Mouse (Mus musculus): Measurements from ENCODE around the gene Ngly1.
"Not testable (repeated sequence)": the region's sequence is repeated elsewhere in the genome, so short reads cannot be mapped to it uniquely, and the experiment has no call there.

The Ngly1 gene

GRCm38 (mm10) chr14:16260541-16260940, 11.5 kb downstream of the Ngly1 start:
- no peak for DNase-seq (ENCODE audit: low spot score)

GRCm38 (mm10) chr14:16261869-16262268, 12.8 kb downstream of the Ngly1 start:
- DNase-seq (ENCODE audit: low spot score), result no peak

DNA sequence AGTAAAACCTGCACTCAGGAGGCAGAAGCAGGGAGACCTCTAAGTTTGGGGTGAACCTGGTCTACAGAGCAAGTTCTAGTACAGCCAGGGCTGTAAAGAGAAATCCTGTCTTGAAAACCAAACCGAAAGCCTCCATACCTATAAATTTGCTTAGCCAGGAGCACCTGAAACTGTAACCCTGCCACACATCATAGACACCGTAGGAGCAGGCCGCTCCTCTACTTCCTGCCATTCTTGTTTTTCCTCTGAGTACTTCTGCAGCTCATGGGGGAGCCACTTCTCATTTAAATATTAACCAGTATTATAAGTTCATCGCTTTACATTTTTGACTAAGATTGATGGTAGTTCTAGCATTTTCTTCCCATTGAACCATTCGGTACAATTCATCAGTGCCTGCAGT, 17.9 kb downstream of the Ngly1 start:
- no peak for DNase-seq (ENCODE audit: low spot score)

- DNase-seq (ENCODE audit: low spot score), result no peak
These were observed 20.7 kb downstream of the Ngly1 start for GRCm38 (mm10) chr14:16269776-16270175.

- DNase-seq (ENCODE audit: low spot score), result no peak
These were observed 24.6 kb downstream of the Ngly1 start for GRCm38 (mm10) chr14:16273677-16274076.

DNA sequence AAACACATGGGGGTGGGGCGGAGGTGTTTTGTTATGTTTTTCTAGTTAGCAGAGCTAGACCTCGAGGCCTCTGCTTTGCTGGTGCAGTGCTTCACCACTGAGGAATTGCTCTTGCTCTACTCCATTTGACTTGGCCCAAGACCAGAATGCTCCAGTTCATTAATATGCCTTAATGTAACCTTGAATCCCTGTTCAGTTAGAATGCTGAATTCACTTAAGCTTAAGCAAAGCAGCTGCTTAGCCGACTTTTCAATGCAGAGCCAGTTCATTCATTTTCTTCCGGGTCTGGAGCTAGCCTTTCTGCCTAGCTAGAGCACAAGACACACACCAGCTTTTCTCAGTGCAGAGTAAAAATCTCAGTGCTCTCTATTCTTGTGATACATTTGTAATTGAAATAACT, 30.1 kb downstream of the Ngly1 start:
- no peak for DNase-seq (ENCODE audit: low spot score)

GRCm38 (mm10) chr14:16283966-16284365, 34.9 kb downstream of the Ngly1 start:
- DNase-seq (ENCODE audit: low spot score), result no peak

GRCm38 (mm10) chr14:16292371-16292770, 43.3 kb downstream of the Ngly1 start:
- no peak for DNase-seq (ENCODE audit: low spot score)

- no peak for DNase-seq (ENCODE audit: low spot score)
These were observed 43.9 kb downstream of the Ngly1 start for GRCm38 (mm10) chr14:16293015-16293414.

- DNase-seq (ENCODE audit: low spot score), result no peak
These were observed 44.8 kb downstream of the Ngly1 start for GRCm38 (mm10) chr14:16293921-16294320.

DNA sequence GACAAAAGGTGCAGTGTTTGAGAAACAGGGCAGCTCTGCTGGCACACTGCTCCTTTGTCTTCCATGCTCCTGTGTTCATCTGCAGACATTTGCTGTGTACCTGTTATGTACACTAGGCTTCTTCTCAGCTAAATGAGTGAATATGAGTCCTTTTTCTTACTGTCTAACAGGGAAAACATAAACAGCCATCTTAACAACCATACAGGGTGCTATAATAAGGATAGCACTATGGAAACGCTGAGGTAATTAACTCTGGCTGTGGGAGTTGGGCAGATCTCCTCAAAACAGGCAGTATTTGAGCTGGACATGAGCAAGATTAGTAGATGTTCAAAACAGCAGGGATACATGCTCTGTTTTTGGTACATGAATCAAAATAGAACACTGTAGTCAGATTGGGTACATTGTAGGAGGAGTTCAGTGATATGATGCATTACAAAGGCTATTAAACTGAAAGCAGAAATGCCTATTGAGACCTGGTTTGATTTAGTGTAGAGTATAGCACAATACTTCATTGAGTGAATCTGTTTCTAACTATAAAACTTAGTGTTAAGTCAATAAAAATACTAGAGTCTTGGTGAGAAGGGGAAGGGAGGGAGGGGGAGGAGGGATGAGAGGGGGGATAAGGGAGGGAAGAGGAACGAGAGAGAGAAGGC, 47.9 kb downstream of the Ngly1 start:
- DNase-seq (ENCODE audit: low spot score), result no peak

DNA sequence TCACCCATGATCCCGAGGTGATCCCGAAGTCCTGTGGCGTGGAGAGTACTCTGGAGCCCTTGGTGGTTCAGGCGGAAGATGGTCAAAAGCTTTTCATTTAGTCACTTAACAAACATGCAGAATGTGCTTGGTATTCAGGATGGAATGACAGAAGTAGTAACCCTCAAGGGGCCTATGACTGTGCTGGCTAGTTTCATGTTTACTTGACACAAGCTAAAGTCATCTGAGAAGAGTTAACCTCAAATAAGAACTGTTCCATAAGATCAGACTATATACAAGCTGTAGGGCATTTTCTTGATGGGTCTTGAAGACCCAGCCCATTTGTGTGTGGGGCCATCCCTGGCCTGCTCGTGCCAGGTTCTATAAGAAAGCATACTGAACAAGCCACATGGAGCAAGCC, 52.7 kb downstream of the Ngly1 start:
- no peak for DNase-seq (ENCODE audit: low spot score)

GRCm38 (mm10) chr14:16302688-16303087, 53.6 kb downstream of the Ngly1 start:
- DNase-seq (ENCODE audit: low spot score), result no peak

DNA sequence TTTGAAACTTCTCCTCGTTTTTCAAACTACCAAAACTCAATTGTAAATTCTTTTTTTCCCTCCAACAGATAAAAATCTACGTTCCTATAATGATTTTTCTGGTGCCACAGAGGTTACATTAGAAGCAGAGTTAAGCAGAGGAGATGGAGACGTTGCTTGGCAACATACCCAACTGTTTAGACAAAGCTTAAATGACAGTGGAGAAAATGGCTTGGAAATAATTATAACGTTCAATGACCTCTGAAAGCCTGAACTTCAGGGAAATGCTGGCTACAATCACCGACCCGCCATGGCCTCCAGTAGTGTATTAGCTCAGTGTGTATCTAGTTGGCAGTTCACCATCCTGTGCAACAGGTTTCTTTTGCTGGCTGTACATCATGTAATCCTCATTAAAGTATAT, 61.7 kb downstream of the Ngly1 start:
- no peak for DNase-seq (ENCODE audit: low spot score)

DNA sequence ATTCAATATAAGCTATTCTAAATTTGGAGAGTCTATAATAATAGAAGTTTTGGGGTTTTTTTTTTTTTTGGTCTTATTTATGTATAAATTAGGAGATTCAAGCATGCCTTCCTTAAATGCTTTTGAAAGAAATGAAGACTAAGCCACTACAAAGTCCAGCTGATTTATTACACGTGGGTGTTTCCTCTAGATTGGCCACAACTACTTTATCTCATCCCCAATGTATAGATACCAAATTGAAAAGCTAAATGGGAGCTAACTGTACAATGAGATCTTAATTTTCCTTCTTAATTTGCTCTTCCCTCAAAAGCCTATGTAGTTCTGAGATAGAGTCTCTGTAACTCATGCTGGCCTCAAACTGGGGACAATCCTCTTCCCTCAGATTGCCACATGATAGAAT, 63.5 kb downstream of the Ngly1 start:
- no peak for DNase-seq (ENCODE audit: low spot score)

- not testable (repeated sequence) for DNase-seq (ENCODE audit: low spot score)
These were observed 64.0 kb downstream of the Ngly1 start for GRCm38 (mm10) chr14:16313073-16313472.

GRCm38 (mm10) chr14:16313936-16314521, 64.9 kb downstream of the Ngly1 start:
- no peak for DNase-seq (ENCODE audit: low spot score)

- no peak for DNase-seq (ENCODE audit: low spot score)
These were observed 65.8 kb downstream of the Ngly1 start for GRCm38 (mm10) chr14:16314842-16315241.

GRCm38 (mm10) chr14:16316715-16317114, 67.6 kb downstream of the Ngly1 start:
- DNase-seq (ENCODE audit: low spot score), result no peak

DNA sequence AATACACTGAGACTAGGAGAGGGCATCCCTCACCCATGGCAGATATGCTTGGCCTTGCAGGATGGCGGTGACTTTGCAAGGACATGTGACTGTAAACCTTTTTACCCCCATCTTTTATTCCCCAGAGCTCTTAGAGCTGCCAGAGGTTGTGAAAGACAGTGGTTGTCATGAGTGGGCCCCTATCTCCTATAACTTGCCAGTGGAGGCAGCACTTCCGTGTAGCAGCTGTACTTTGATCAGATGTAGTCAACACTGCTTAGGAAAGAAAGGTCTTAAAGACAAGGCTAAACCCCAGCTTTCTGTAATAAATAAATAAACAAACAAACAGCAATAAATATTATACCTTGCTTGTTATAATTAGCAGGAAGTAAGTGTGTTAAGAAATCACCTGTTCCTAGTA, 70.7 kb downstream of the Ngly1 start:
- DNase-seq (ENCODE audit: low spot score), result no peak

GRCm38 (mm10) chr14:16324394-16324793, 75.3 kb downstream of the Ngly1 start:
- no peak for DNase-seq (ENCODE audit: low spot score)

DNA sequence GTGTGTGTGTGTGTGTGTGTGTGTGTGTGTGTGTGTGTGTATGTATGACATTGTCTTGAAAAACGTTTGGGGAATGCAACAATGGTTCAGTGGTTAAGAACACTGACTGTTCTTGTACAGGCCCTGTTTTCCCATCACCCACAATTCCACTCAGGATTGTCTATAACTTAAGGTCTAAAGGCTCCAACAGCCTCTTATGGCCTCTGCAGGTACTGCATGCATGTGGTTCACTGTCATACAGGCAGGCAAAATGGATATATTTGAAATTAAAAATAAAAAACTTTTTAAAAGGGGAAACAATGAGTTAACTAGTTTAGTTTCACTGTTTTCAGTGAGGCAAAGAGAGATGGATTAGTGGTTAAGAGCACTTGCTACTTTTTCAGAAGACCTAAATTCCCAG, 76.1 kb downstream of the Ngly1 start:
- DNase-seq (ENCODE audit: low spot score), result no peak

- no peak for DNase-seq (ENCODE audit: low spot score)
These were observed 79.5 kb downstream of the Ngly1 start for GRCm38 (mm10) chr14:16328531-16328930.

- no peak for DNase-seq (ENCODE audit: low spot score)
These were observed 79.9 kb downstream of the Ngly1 start for GRCm38 (mm10) chr14:16328959-16329480.

Measured in urinary bladder, postnatal 10 days (tissue).